Mouse (Mus musculus): Measurements from ENCODE around the gene 2300002M23Rik. TPM values are rescaled to one million over a fixed set of nuclear protein-coding genes. Genes with fewer than 3 reads are reported as not detected.

The 2300002M23Rik gene
- polyA plus RNA-seq, 1 experiment from 2014 or later: 0.27 TPM

- peaks cover 6% of the 10 kb centered on the region; the same call in 1 of the 2 replicates for H3K4me1 ChIP-seq
- H3K36me3 ChIP-seq: no peaks in the 10 kb centered on the region
- ATAC-seq (ENCODE audit: insufficient number of reproducible peaks, insufficient read depth, low FRiP score, low TSS enrichment, low read depth): no peak
- no peaks in the 10 kb centered on the region for H3K9me3 ChIP-seq
- H3K4me2 ChIP-seq: no peak overlapping the region
- H3K27me3 ChIP-seq: no peaks in the 10 kb centered on the region
- WGBS: 74% methylated on average over 6 of the region's 6 CpGs
- H3K4me3 ChIP-seq: no peak overlapping the region
- H3K9ac ChIP-seq: no peak overlapping the region
- no peak overlapping the region for H3K27ac ChIP-seq
Observed at GRCm38 (mm10) chr17:35544001-35544400, 23.2 kb upstream of the 2300002M23Rik start.

- no peak for ATAC-seq (ENCODE audit: insufficient number of reproducible peaks, insufficient read depth, low FRiP score, low TSS enrichment, low read depth)
- no peaks in the 10 kb centered on the region for H3K36me3 ChIP-seq
- no peak overlapping the region for H3K9ac ChIP-seq
- no peak overlapping the region for H3K4me3 ChIP-seq
- no peak overlapping the region for H3K27ac ChIP-seq
- H3K4me1 ChIP-seq: peaks cover 11% of the 10 kb centered on the region
- no peaks in the 10 kb centered on the region for H3K9me3 ChIP-seq
- no peaks in the 10 kb centered on the region for H3K27me3 ChIP-seq
- 31% methylated on average over 6 of the region's 6 CpGs for WGBS
- H3K4me2 ChIP-seq: no peak overlapping the region
Observed at GRCm38 (mm10) chr17:35544680-35545079, 22.6 kb upstream of the 2300002M23Rik start.

GRCm38 (mm10) chr17:35547465-35547864, 19.8 kb upstream of the 2300002M23Rik start:
- no peak for ATAC-seq (ENCODE audit: insufficient number of reproducible peaks, insufficient read depth, low FRiP score, low TSS enrichment, low read depth)
- no peaks in the 10 kb centered on the region for H3K9me3 ChIP-seq
- H3K4me3 ChIP-seq: no peak overlapping the region
- WGBS: 55% methylated on average over 2 of the region's 2 CpGs
- no peaks in the 10 kb centered on the region for H3K36me3 ChIP-seq
- H3K27ac ChIP-seq: no peak overlapping the region
- no peaks in the 10 kb centered on the region for H3K27me3 ChIP-seq
- H3K4me2 ChIP-seq: no peak overlapping the region
- no peak overlapping the region for H3K9ac ChIP-seq
- H3K4me1 ChIP-seq: peaks cover 17% of the 10 kb centered on the region

GRCm38 (mm10) chr17:35548636-35549035, 18.6 kb upstream of the 2300002M23Rik start:
- no peak overlapping the region for H3K9ac ChIP-seq
- H3K9me3 ChIP-seq: no peaks in the 10 kb centered on the region
- H3K4me1 ChIP-seq: peaks cover 15% of the 10 kb centered on the region
- H3K27ac ChIP-seq: peak overlapping the region; percentile 68
- WGBS: 24% methylated on average over 5 of the region's 5 CpGs
- no peak for ATAC-seq (ENCODE audit: insufficient number of reproducible peaks, insufficient read depth, low FRiP score, low TSS enrichment, low read depth)
- H3K36me3 ChIP-seq: no peaks in the 10 kb centered on the region
- no peak overlapping the region for H3K4me2 ChIP-seq
- H3K4me3 ChIP-seq: no peak overlapping the region
- no peaks in the 10 kb centered on the region for H3K27me3 ChIP-seq

- H3K4me3 ChIP-seq: no peak overlapping the region
- no peaks in the 10 kb centered on the region for H3K9me3 ChIP-seq
- peaks cover 15% of the 10 kb centered on the region for H3K4me1 ChIP-seq
- no peak for ATAC-seq (ENCODE audit: insufficient number of reproducible peaks, insufficient read depth, low FRiP score, low TSS enrichment, low read depth)
- no peaks in the 10 kb centered on the region for H3K36me3 ChIP-seq
- H3K4me2 ChIP-seq: peak overlapping the region; percentile 26
- H3K9ac ChIP-seq: peak overlapping the region; percentile 44; the same call in 1 of the 2 replicates
- 41% methylated on average over 15 of the region's 15 CpGs for WGBS
- H3K27me3 ChIP-seq: no peaks in the 10 kb centered on the region
- H3K27ac ChIP-seq: peak overlapping the region; percentile 80
Observed at GRCm38 (mm10) chr17:35549437-35550142, 17.7 kb upstream of the 2300002M23Rik start.

- H3K9me3 ChIP-seq: no peaks in the 10 kb centered on the region
- peaks cover 15% of the 10 kb centered on the region for H3K4me1 ChIP-seq
- peak overlapping the region; percentile 80 for H3K27ac ChIP-seq
- H3K4me3 ChIP-seq: no peak overlapping the region
- no peak for ATAC-seq (ENCODE audit: insufficient number of reproducible peaks, insufficient read depth, low FRiP score, low TSS enrichment, low read depth)
- no peaks in the 10 kb centered on the region for H3K27me3 ChIP-seq
- no peak overlapping the region for H3K9ac ChIP-seq
- no peaks in the 10 kb centered on the region for H3K36me3 ChIP-seq
- 92% methylated on average over 4 of the region's 4 CpGs for WGBS
- peak overlapping the region; percentile 26; the same call in 1 of the 2 replicates for H3K4me2 ChIP-seq
Observed at GRCm38 (mm10) chr17:35550143-35550494, 17.1 kb upstream of the 2300002M23Rik start.

GRCm38 (mm10) chr17:35550871-35551270, 16.4 kb upstream of the 2300002M23Rik start:
- no peak for ATAC-seq (ENCODE audit: insufficient number of reproducible peaks, insufficient read depth, low FRiP score, low TSS enrichment, low read depth)
- 54% methylated on average over 8 of the region's 8 CpGs for WGBS
- Histone ChIP-seq H3K4me1 (peaks cover 15% of the 10 kb centered on the region), H3K4me2 (no peak overlapping the region), H3K9me3 (no peaks in the 10 kb centered on the region), H3K36me3 (no peaks in the 10 kb centered on the region), H3K4me3 (no peak overlapping the region), H3K27me3 (no peaks in the 10 kb centered on the region), H3K27ac (0 out of 2 replicates have a peak overlapping the region, but pooled peaks have one; percentile 80), H3K9ac (no peak overlapping the region)

GRCm38 (mm10) chr17:35551881-35552414, 15.3 kb upstream of the 2300002M23Rik start, which contains the start of gene Cdsn:
Gene Cdsn (plus strand): TSS chr17:35552128.
- Histone ChIP-seq H3K9ac (no peak within 1 kb of the TSS), H3K4me2 (no peak within 1 kb of the TSS), H3K4me1 (peaks cover 18% of the 10 kb centered on the region), H3K36me3 (no peaks in the 10 kb centered on the region), H3K4me3 (no peak within 1 kb of the TSS), H3K27me3 (no peaks in the 10 kb centered on the region), H3K27ac (no peak within 1 kb of the TSS), H3K9me3 (no peaks in the 10 kb centered on the region)
- no peak for ATAC-seq (ENCODE audit: insufficient number of reproducible peaks, insufficient read depth, low FRiP score, low TSS enrichment, low read depth)
- WGBS: 77% methylated on average over 10 of the region's 10 CpGs

GRCm38 (mm10) chr17:35554321-35554720, 12.9 kb upstream of the 2300002M23Rik start:
- Histone ChIP-seq H3K4me2 (no peak overlapping the region), H3K27me3 (no peaks in the 10 kb centered on the region), H3K4me3 (no peak overlapping the region), H3K27ac (no peak overlapping the region), H3K36me3 (no peaks in the 10 kb centered on the region), H3K9ac (no peak overlapping the region), H3K4me1 (peaks cover 13% of the 10 kb centered on the region), H3K9me3 (no peaks in the 10 kb centered on the region)
- WGBS: 86% methylated on average over 5 of the region's 5 CpGs
- ATAC-seq (ENCODE audit: insufficient number of reproducible peaks, insufficient read depth, low FRiP score, low TSS enrichment, low read depth): no peak

GRCm38 (mm10) chr17:35554761-35555397, 12.4 kb upstream of the 2300002M23Rik start:
- H3K4me2 ChIP-seq: no peak overlapping the region
- H3K9me3 ChIP-seq: no peaks in the 10 kb centered on the region
- WGBS: 91% methylated on average over 18 of the region's 18 CpGs
- no peak overlapping the region for H3K27ac ChIP-seq
- ATAC-seq (ENCODE audit: insufficient number of reproducible peaks, insufficient read depth, low FRiP score, low TSS enrichment, low read depth): no peak
- no peak overlapping the region for H3K9ac ChIP-seq
- H3K4me3 ChIP-seq: no peak overlapping the region
- no peaks in the 10 kb centered on the region for H3K36me3 ChIP-seq
- H3K4me1 ChIP-seq: peaks cover 8% of the 10 kb centered on the region
- no peaks in the 10 kb centered on the region for H3K27me3 ChIP-seq

- WGBS: 80% methylated on average over 13 of the region's 13 CpGs
Observed at GRCm38 (mm10) chr17:35556186-35556765, 11.0 kb upstream of the 2300002M23Rik start.

More at GRCm38 (mm10) chr17:35556186-35556765, 11.0 kb upstream of the 2300002M23Rik start:
- Histone ChIP-seq H3K4me3 (no peak overlapping the region), H3K9ac (no peak overlapping the region), H3K36me3 (no peaks in the 10 kb centered on the region), H3K4me2 (no peak overlapping the region), H3K27me3 (no peaks in the 10 kb centered on the region), H3K27ac (no peak overlapping the region), H3K4me1 (0 out of 2 replicates have a peak, but pooled peaks cover 4% of the 10 kb centered on the region), H3K9me3 (no peaks in the 10 kb centered on the region)
- ATAC-seq (ENCODE audit: insufficient number of reproducible peaks, insufficient read depth, low FRiP score, low TSS enrichment, low read depth): no peak

Data from embryonic facial prominence, embryonic 13.5 days (tissue).